ENCODE assay signal across 20 mouse cellular contexts in the genomic region with DNA sequence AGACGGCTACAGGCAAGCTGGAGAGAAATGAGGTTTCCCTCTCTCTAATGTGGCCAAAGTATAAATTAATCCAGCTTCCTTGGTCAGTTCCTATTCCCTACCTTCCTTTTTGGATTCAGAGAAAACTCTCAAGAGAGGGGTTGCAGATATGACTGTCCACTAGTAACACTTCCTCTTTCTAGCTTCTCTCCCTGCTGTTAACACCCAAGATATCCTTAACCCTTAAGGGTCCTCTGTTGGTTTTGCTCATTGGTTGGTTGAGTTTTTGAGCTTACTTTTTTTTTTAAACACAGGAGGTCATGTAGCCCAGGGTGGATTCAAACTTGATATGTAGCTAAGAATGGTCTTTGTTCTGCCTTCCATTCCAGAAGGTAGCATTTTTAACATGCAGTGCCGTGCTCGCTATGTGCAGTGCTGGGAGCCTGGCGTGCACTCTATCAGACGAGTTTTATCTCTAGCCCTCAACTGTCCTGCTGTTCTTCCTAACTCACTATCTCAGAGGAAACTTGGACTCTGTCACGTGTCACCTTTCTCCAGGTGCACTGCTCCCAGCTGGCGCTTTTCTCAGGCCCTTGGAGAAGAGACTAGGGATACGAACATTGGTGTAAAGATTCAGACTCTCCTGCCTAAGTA. TPM values are rescaled to one million over a fixed set of nuclear protein-coding genes. Genes with fewer than 3 reads are reported as not detected.
"Had no signal": no experiment of that assay in that cellular context is flagged by ENCODE, and none has a peak within 500 bp of the region (broad histone marks: within the 10 kb centered on the region; RNA-seq: fewer than 3 reads in every experiment).

No protein-coding gene starts in this region.

- H3K36me3 ChIP-seq: kidney, embryonic 15.5 days; limb, embryonic 15.5 days; liver, embryonic 12.5 days; midbrain, embryonic 10.5 days; neural tube, embryonic 13.5 days; stomach, embryonic 15.5 days had no signal

- H3K27me3 ChIP-seq: neural tube, embryonic 13.5 days; stomach, embryonic 15.5 days had no signal

- H3K27ac ChIP-seq: kidney, embryonic 15.5 days; limb, embryonic 15.5 days; liver, embryonic 12.5 days; macrophage; midbrain, embryonic 10.5 days; neural tube, embryonic 13.5 days; stomach, embryonic 15.5 days had no signal

- DNase-seq: kidney, adult 2 months; kidney, postnatal 14 days; lung, embryonic 14.5 days; lung, postnatal 10 days; midbrain, embryonic 14.5 days; right cerebral cortex, adult 18-20 months; thymus, postnatal 36 days had no signal

- ATAC-seq: liver, embryonic 12.5 days had no signal

- H3K4me1 ChIP-seq: kidney, embryonic 15.5 days; limb, embryonic 15.5 days; neural tube, embryonic 13.5 days; stomach, embryonic 15.5 days had no signal

- H3K4me3 ChIP-seq: kidney, embryonic 15.5 days; limb, embryonic 15.5 days; liver, embryonic 12.5 days; midbrain, embryonic 10.5 days; neural tube, embryonic 13.5 days; stomach, embryonic 15.5 days had no signal

- H3K9ac ChIP-seq: kidney, embryonic 15.5 days; limb, embryonic 15.5 days; liver, embryonic 12.5 days; lung, embryonic 14.5 days; neural tube, embryonic 13.5 days; stomach, embryonic 15.5 days had no signal

- H3K4me2 ChIP-seq: kidney, embryonic 15.5 days; limb, embryonic 15.5 days; liver, embryonic 12.5 days; lung, embryonic 14.5 days; neural tube, embryonic 13.5 days; stomach, embryonic 15.5 days had no signal

- H3K9me3 ChIP-seq: kidney, embryonic 15.5 days; limb, embryonic 15.5 days; liver, embryonic 12.5 days; stomach, embryonic 15.5 days had no signal

RNA-seq across cellular contexts. Expression of a gene that starts 17.6 kb away (rescaled TPM):
- polyA plus RNA-seq: limb, embryonic 11.5 days; lung, embryonic 14.5 days; macrophage; midbrain, embryonic 10.5 days had no signal

RNA-seq across cellular contexts. Expression of a gene that starts 45.5 kb away (rescaled TPM):
- total RNA-seq: layer of hippocampus, postnatal 25 days; left cerebral cortex, adult 8-10 months; left cerebral cortex, postnatal 25 days had no signal
- polyA plus RNA-seq: kidney, adult 2 months; kidney, embryonic 15.5 days; limb, embryonic 11.5 days; limb, embryonic 15.5 days; liver, embryonic 12.5 days; liver, embryonic 16.5 days; lung, embryonic 14.5 days; macrophage; midbrain, embryonic 10.5 days; midbrain, embryonic 14.5 days; neural tube, embryonic 13.5 days; spleen, adult 2 months had no signal
